Mouse (Mus musculus) stomach, adult 2 months (tissue): ENCODE results near the gene Platr25. TPM values are rescaled to one million over a fixed set of nuclear protein-coding genes. Genes with fewer than 3 reads are reported as not detected.

Experiments
- polyA plus RNA-seq: library from polyadenylated mRNA; depleted of rRNA; stranded (reverse); fragments of >200 nt; gene quantifications from 2 replicates; pipeline ENCODE4 v1.2.3, GENCODE M21; 2012; rRNA removed

Platr25 gene
- 0.09 TPM in 1 of 2 replicates, not detected in the other for polyA plus RNA-seq

DNA sequence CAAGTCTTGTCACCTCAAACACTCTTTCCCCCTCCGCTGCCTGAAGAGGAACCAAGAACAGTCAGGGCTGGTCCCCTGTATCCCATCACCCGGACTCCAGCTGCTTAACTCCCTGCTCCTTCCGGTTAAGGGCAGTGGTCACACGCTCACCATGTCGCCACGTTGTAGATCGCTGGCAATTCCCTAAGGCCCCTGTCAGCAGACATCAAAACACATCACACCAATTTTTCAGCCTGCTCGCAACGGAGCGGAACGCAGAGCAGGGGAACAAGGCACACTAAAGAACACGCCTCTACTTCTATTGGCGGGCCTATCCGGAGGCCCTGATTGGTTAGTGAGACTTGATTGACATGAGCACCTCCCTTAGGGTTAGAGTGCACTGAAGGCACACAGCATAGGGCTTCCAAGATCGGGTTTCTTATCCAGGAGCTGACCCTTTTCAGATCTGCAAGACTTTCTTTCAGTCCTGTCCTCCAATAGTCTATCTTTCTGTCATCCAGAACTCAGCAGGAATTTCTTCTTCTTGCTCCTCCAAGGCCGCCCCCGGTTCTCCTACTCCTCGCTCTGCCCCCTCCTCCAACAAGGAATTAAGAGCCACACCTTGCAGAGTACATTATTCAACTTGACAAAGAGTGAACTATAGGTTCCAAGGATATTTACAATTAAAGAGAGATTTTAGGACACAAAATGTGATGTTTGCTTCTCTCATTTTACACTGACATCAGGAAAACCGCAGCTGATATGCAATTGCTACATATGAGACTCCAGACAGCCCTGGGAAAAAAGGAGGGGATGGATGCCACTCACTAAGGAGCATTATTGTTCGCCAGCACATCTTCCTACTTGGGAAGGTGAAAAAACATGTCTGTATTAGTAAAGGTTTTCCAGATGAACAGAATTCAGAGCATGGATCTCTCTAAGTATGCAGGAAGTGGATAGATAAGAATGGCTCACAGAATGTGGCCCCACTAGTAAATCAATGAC is at the start of gene Platr25:
Platr25 (minus strand) TSS at position 278 of the 984 bp plus-strand sequence.

DNA sequence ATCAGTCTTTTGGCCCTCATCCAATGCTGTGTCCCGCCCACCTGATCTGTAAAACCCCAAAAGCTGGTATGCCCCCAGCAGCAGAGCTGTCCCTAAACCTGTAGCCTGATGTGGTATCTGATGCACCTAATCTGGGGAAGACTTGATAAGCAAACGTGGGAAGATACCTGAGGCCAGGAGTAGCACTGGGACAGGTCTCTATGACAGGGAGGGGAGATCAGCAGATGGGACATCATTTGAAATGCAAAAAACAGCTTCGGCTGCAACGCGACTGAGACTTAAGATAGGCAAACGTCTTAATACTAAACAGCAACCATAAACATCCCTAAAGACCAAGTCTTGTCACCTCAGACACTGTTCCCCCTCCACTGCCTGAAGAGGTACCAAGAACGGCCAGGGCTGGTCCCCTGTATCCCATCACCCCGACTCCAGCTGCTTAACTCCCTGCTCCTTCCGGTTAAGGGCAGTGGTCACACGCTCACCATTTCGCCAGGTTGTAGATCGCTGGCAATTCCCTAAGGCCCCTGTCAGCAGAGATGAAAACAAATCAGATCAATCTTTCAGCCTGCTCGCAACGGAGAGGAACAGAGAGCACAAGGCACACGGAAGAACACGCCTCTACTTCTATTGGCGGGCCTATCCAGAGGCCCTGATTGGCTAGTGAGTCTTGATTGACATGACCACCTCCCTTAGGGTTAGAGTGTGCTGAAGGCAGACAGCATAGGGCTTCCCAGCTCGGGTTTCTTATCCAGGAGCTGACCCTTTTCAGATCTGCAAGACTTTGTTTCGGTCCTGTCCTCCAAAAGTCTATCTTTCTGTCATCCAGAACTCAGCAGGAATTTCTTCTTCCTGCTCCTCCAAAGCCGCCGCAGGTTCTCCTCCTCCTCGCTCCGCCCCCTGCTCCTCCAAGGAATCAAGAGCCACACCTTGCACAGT is 25.0 kb upstream of the Platr25 start, which contains the start of gene Gm5141:
Gm5141 (minus strand) TSS at position 610 of the 936 bp plus-strand sequence.

DNA sequence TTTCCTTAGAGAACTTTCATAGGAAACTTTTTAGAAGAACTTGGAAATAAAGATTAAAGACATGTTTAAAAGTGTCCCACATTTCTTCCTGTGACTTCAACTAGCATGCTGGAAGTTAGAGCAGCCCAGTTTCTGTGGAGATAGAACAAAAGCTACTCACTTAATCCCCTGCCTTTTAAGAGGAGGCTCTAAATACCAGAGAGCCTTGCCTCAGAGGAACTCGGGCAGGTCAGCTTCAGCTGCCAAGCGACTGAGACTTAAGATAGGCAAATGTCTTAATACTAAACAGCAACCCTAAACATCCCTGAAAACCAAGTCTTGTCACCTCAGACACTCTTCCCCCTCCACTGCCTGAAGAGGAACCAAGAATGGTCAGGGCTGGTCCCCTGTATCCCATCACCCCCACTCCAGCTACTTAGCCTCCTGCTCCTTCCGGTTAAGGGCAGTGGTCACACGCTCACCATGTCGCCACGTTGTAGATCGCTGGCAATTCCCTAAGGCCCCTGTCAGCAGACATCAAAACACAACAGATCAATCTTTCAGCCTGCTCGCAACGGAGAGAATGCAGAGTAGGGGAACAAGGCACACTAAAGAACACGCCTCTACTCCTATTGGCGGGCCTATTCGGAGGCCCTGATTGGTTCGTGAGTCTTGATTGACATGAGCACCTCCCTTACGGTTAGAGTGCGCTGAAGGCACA is 136.8 kb downstream of the Platr25 start, which contains the start of gene 6720489N17Rik:
6720489N17Rik (minus strand) TSS at position 606 of the 700 bp plus-strand sequence.

Other genes starting within 250 kb of the Platr25 start
- gene Zfp935, start 202.2 kb downstream of the Platr25 start, polyA plus RNA-seq = not detected in 2 replicates
- gene Zfp934, start 189.5 kb downstream of the Platr25 start, polyA plus RNA-seq = 0.04 and 0.09 TPM in 2 replicates
- gene 6720489N17Rik, start 136.5 kb downstream of the Platr25 start, polyA plus RNA-seq = not detected in 2 replicates
- 0.37 TPM in 1 of 2 replicates, not detected in the other for gene Gm5141, start 25.1 kb upstream of the Platr25 start, polyA plus RNA-seq
- 9.8 and 13.3 TPM in 2 replicates for gene Fbp2, start 97.7 kb upstream of the Platr25 start, polyA plus RNA-seq
- gene Fbp1, start 127.6 kb upstream of the Platr25 start, polyA plus RNA-seq = 0.15 and 0.17 TPM in 2 replicates
- gene 2010111I01Rik, start 204.2 kb upstream of the Platr25 start, polyA plus RNA-seq = 36.3 and 40.9 TPM in 2 replicates